Mouse (Mus musculus): ENCODE data around the gene Cdon.
"Not testable (repeated sequence)": the region's sequence is repeated elsewhere in the genome, so short reads cannot be mapped to it uniquely, and the experiment has no call there.

Cdon gene

GRCm38 (mm10) chr9:35420805-35421719 is at the start of gene Cdon:
Gene Cdon, plus strand, starts transcription at chr9:35421128.
- peak; percentile 88 to 90 for DNase-seq (ENCODE audit: low spot score in 2 of 2)

GRCm38 (mm10) chr9:35372324-35373101 is 48.4 kb upstream of the Cdon start:
- DNase-seq (ENCODE audit: low spot score in 2 of 2) = no peak

- DNase-seq (ENCODE audit: low spot score in 2 of 2) = no peak
Measured at GRCm38 (mm10) chr9:35377916-35378315, 43.0 kb upstream of the Cdon start.

- DNase-seq (ENCODE audit: low spot score in 2 of 2) = no peak
Measured at GRCm38 (mm10) chr9:35378991-35379390, 41.9 kb upstream of the Cdon start.

- DNase-seq (ENCODE audit: low spot score in 2 of 2) = no peak
Measured at GRCm38 (mm10) chr9:35399896-35400295, 21.0 kb upstream of the Cdon start.

GRCm38 (mm10) chr9:35400398-35400797 is 20.5 kb upstream of the Cdon start:
- no peak for DNase-seq (ENCODE audit: low spot score in 2 of 2)

- no peak for DNase-seq (ENCODE audit: low spot score in 2 of 2)
Measured at GRCm38 (mm10) chr9:35400831-35401230, 20.1 kb upstream of the Cdon start.

- no peak for DNase-seq (ENCODE audit: low spot score in 2 of 2)
Measured at GRCm38 (mm10) chr9:35402584-35402991, 18.3 kb upstream of the Cdon start.

- no peak for DNase-seq (ENCODE audit: low spot score in 2 of 2)
Measured at GRCm38 (mm10) chr9:35403490-35403889, 17.4 kb upstream of the Cdon start.

GRCm38 (mm10) chr9:35405038-35405905 is 15.7 kb upstream of the Cdon start:
- DNase-seq (ENCODE audit: low spot score in 2 of 2) = no peak

GRCm38 (mm10) chr9:35411225-35411965 is 9.5 kb upstream of the Cdon start:
- no peak for DNase-seq (ENCODE audit: low spot score in 2 of 2)

GRCm38 (mm10) chr9:35411975-35412374 is 9.0 kb upstream of the Cdon start:
- no peak for DNase-seq (ENCODE audit: low spot score in 2 of 2)

GRCm38 (mm10) chr9:35421730-35422235 is 855 bp downstream of the Cdon start:
- no peak for DNase-seq (ENCODE audit: low spot score in 2 of 2)

GRCm38 (mm10) chr9:35422405-35422941 is 1.5 kb downstream of the Cdon start:
- no peak for DNase-seq (ENCODE audit: low spot score in 2 of 2)

- no peak for DNase-seq (ENCODE audit: low spot score in 2 of 2)
Measured at GRCm38 (mm10) chr9:35423265-35423664, 2.3 kb downstream of the Cdon start.

GRCm38 (mm10) chr9:35424671-35425070 is 3.7 kb downstream of the Cdon start:
- DNase-seq (ENCODE audit: low spot score in 2 of 2) = no peak

GRCm38 (mm10) chr9:35430476-35430875 is 9.5 kb downstream of the Cdon start:
- DNase-seq (ENCODE audit: low spot score in 2 of 2) = no peak

- DNase-seq (ENCODE audit: low spot score in 2 of 2) = no peak
Measured at GRCm38 (mm10) chr9:35431396-35431795, 10.5 kb downstream of the Cdon start.

- DNase-seq (ENCODE audit: low spot score in 2 of 2) = not testable (repeated sequence)
Measured at GRCm38 (mm10) chr9:35432717-35433297, 11.9 kb downstream of the Cdon start.

GRCm38 (mm10) chr9:35434340-35434739 is 13.4 kb downstream of the Cdon start:
- no peak for DNase-seq (ENCODE audit: low spot score in 2 of 2)
